Comparison of ENCODE assay signal across 19 mouse cellular contexts in the genomic region with DNA sequence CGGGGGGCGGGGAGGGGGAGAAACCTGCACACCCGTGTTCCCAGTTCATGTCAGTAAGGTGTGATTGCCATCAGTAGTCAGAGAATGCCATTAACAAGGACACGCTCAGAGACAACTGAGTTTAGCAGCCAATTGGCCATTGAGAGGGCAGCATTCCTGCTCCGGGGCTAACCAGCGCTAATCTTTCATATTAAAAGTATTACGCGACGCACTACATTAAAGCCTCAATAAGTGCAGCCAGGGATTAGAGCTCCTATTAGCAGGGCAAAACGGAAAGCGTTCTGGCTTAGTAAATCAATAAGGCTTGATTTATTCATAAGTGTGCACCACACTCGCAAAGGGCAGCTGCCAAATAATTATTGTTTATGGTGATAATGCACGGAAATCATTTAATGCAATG. TPM values are rescaled to one million over a fixed set of nuclear protein-coding genes. Genes with fewer than 3 reads are reported as not detected.
A peak's percentile ranks its signal among the peaks of the same experiment; 100 is the strongest.
DNase-seq lines count a peak whose midpoint lies in the region; ATAC-seq and TF ChIP-seq lines count a peak whose summit lies in the region.
"Had no signal": no experiment of that assay in that cellular context is flagged by ENCODE, and none has a peak within 500 bp of the region (broad histone marks: within the 10 kb centered on the region; RNA-seq: fewer than 3 reads in every experiment).

No protein-coding gene starts in this region.

- no peak for TF ChIP-seq CTCF in heart, adult 2 months (IDR thresholded peaks at IDR 0.05)

- H3K36me3 ChIP-seq in forebrain, embryonic 16.5 days (ENCODE audit: control insufficient read depth, insufficient read depth), result no peaks in the 10 kb centered on the region
- H3K36me3 ChIP-seq in forebrain, embryonic 10.5 days (replicated peaks), result no peaks in the 10 kb centered on the region
- H3K36me3 ChIP-seq in neural tube, embryonic 12.5 days, result no peaks in the 10 kb centered on the region; the same call in 1 of the 2 replicates
- H3K36me3 ChIP-seq in midbrain, embryonic 14.5 days (ENCODE audit: control insufficient read depth, insufficient read depth, low read length), result no peaks in the 10 kb centered on the region
- H3K36me3 ChIP-seq in heart, adult 2 months (ENCODE audit: control insufficient read depth, insufficient read depth, low read length), result no peaks in the 10 kb centered on the region
- H3K36me3 ChIP-seq: embryonic facial prominence, embryonic 15.5 days; heart, embryonic 13.5 days had no signal

- ATAC-seq in forebrain, embryonic 16.5 days, result peak; percentile 41; the same call in 1 of the 2 replicates
- peak; percentile 23; the same call in 1 of the 2 replicates for ATAC-seq in neural tube, embryonic 12.5 days (ENCODE audit: low FRiP score, low read depth)
- no peak for ATAC-seq in midbrain, embryonic 14.5 days (ENCODE audit: low FRiP score, low TSS enrichment)

- no peaks in the 10 kb centered on the region for H3K27me3 ChIP-seq in forebrain, embryonic 16.5 days (replicated peaks; ENCODE audit: control insufficient read depth, insufficient read depth, low read length)
- no peaks in the 10 kb centered on the region for H3K27me3 ChIP-seq in forebrain, embryonic 10.5 days (ENCODE audit: poor library complexity, severe bottlenecking)
- H3K27me3 ChIP-seq in neural tube, embryonic 12.5 days (replicated peaks), result no peaks in the 10 kb centered on the region
- H3K27me3 ChIP-seq in midbrain, embryonic 14.5 days (ENCODE audit: control insufficient read depth, insufficient read depth, low read length), result peaks cover 3% of the 10 kb centered on the region
- no peaks in the 10 kb centered on the region for H3K27me3 ChIP-seq in heart, adult 2 months (ENCODE audit: control insufficient read depth, insufficient read depth, low read length)
- H3K27me3 ChIP-seq: embryonic facial prominence, embryonic 15.5 days; heart, embryonic 13.5 days; hindbrain, embryonic 15.5 days had no signal

- no peak for TF ChIP-seq POLR2A in heart, adult 2 months (IDR thresholded peaks at IDR 0.05; ENCODE audit: insufficient read depth, low read depth, low read length)

- H3K27ac ChIP-seq in forebrain, embryonic 16.5 days (ENCODE audit: low read length), result no peak overlapping the region
- H3K27ac ChIP-seq in forebrain, embryonic 10.5 days, result no peak overlapping the region
- H3K27ac ChIP-seq in neural tube, embryonic 12.5 days, result no peak overlapping the region
- no peak overlapping the region for H3K27ac ChIP-seq in midbrain, embryonic 14.5 days (replicated peaks; ENCODE audit: low read depth, low read length)
- no peak overlapping the region for H3K27ac ChIP-seq in heart, adult 2 months
- H3K27ac ChIP-seq: embryonic facial prominence, embryonic 15.5 days; gastrocnemius, adult 2 months; heart, embryonic 13.5 days; hindbrain, embryonic 15.5 days had no signal

- no peaks in the 10 kb centered on the region for H3K9me3 ChIP-seq in forebrain, embryonic 16.5 days (ENCODE audit: control insufficient read depth, low read length)
- H3K9me3 ChIP-seq in forebrain, embryonic 10.5 days, result no peaks in the 10 kb centered on the region
- H3K9me3 ChIP-seq in neural tube, embryonic 12.5 days, result no peaks in the 10 kb centered on the region
- H3K9me3 ChIP-seq in midbrain, embryonic 14.5 days (ENCODE audit: control insufficient read depth, low read length), result no peaks in the 10 kb centered on the region
- H3K9me3 ChIP-seq: embryonic facial prominence, embryonic 15.5 days; heart, embryonic 13.5 days; hindbrain, embryonic 15.5 days had no signal

- DNase-seq in forebrain, embryonic 10.5 days (ENCODE audit: extremely low spot score, low spot score), result no peak
- DNase-seq in neural tube, embryonic 10.5 days (ENCODE audit: extremely low spot score, low spot score), result no peak
- DNase-seq in midbrain, embryonic 14.5 days, result peak; percentile 41
- DNase-seq in heart, adult 2 months, result no peak
- no peak for DNase-seq in right cerebral cortex, postnatal 10 days (ENCODE audit: low spot score in 2 of 2)
- DNase-seq: adrenal gland, adult 2 months; adrenal gland, postnatal 25 days; cerebellum, adult 2 months; cerebellum, postnatal 14 days; embryo, embryonic 11 days; gastrocnemius, adult 2 months; gastrocnemius, postnatal 25 days; heart, postnatal 36 days had no signal

- H3K9ac ChIP-seq in forebrain, embryonic 16.5 days (replicated peaks; ENCODE audit: low read depth, low read length), result no peak overlapping the region
- H3K9ac ChIP-seq in neural tube, embryonic 12.5 days, result no peak overlapping the region
- H3K9ac ChIP-seq in midbrain, embryonic 14.5 days (replicated peaks; ENCODE audit: low read length), result no peak overlapping the region
- H3K9ac ChIP-seq in heart, adult 2 months (ENCODE audit: low read depth, low read length), result no peak overlapping the region
- H3K9ac ChIP-seq: embryonic facial prominence, embryonic 15.5 days; heart, embryonic 13.5 days; hindbrain, embryonic 15.5 days had no signal

- no peaks in the 10 kb centered on the region for H3K79me2 ChIP-seq in heart, adult 2 months (replicated peaks; ENCODE audit: control insufficient read depth, insufficient read depth, low read length)

- peaks cover 10% of the 10 kb centered on the region for H3K4me1 ChIP-seq in forebrain, embryonic 16.5 days (replicated peaks; ENCODE audit: control insufficient read depth, insufficient read depth, low read length)
- peaks cover 6% of the 10 kb centered on the region; the same call in 1 of the 2 replicates for H3K4me1 ChIP-seq in forebrain, embryonic 10.5 days
- 0 out of 2 replicates have a peak, but pooled peaks cover 2% of the 10 kb centered on the region for H3K4me1 ChIP-seq in neural tube, embryonic 12.5 days
- no peaks in the 10 kb centered on the region for H3K4me1 ChIP-seq in midbrain, embryonic 14.5 days (ENCODE audit: control insufficient read depth, insufficient read depth, low read length)
- no peaks in the 10 kb centered on the region for H3K4me1 ChIP-seq in heart, adult 2 months (ENCODE audit: control insufficient read depth, insufficient read depth, low read length)
- H3K4me1 ChIP-seq: embryonic facial prominence, embryonic 15.5 days; heart, embryonic 13.5 days had no signal

- H3K4me3 ChIP-seq in forebrain, embryonic 16.5 days (replicated peaks; ENCODE audit: low read length), result no peak overlapping the region
- no peak overlapping the region for H3K4me3 ChIP-seq in forebrain, embryonic 10.5 days
- H3K4me3 ChIP-seq in neural tube, embryonic 12.5 days, result no peak overlapping the region
- no peak overlapping the region for H3K4me3 ChIP-seq in midbrain, embryonic 14.5 days (replicated peaks; ENCODE audit: low read depth, low read length)
- H3K4me3 ChIP-seq in heart, adult 2 months, result no peak overlapping the region
- H3K4me3 ChIP-seq: embryonic facial prominence, embryonic 15.5 days; erythroblast, embryonic 14.5 days; gastrocnemius, adult 2 months; heart, embryonic 13.5 days; hindbrain, embryonic 15.5 days had no signal

- peak overlapping the region; percentile 14; the same call in 1 of the 2 replicates for H3K4me2 ChIP-seq in forebrain, embryonic 16.5 days (ENCODE audit: low read length)
- H3K4me2 ChIP-seq in neural tube, embryonic 12.5 days (replicated peaks), result no peak overlapping the region
- H3K4me2 ChIP-seq in midbrain, embryonic 14.5 days (ENCODE audit: low read length), result no peak overlapping the region
- H3K4me2 ChIP-seq: embryonic facial prominence, embryonic 15.5 days; heart, embryonic 13.5 days; hindbrain, embryonic 15.5 days had no signal

- intact Hi-C loops in heart, adult 2 months (cut with DNase I), result no loop called here

- WGBS in forebrain, embryonic 16.5 days, result 57% methylated on average over 13 of the region's 13 CpGs
- 87% methylated on average over 13 of the region's 13 CpGs for WGBS in forebrain, embryonic 10.5 days
- 74% methylated on average over 13 of the region's 13 CpGs for WGBS in neural tube, embryonic 12.5 days
- WGBS in midbrain, embryonic 14.5 days, result 38% methylated on average over 13 of the region's 13 CpGs
- 89% methylated on average over 13 of the region's 13 CpGs for WGBS in heart, adult 2 months

- no peak for TF ChIP-seq EP300 in heart, adult 2 months (IDR thresholded peaks at IDR 0.05; ENCODE audit: insufficient read depth, low read depth, low read length)

RNA-seq across cellular contexts. Expression of a gene that starts 39.1 kb away (rescaled TPM):
- polyA plus RNA-seq in forebrain, embryonic 16.5 days (2015; fragmentation: Nextera tagmentation; extraction: Ambion mirVana), result 2.3 and 3.7 TPM in 2 replicates
- 1.1 and 1.6 TPM in 2 replicates for polyA plus RNA-seq in forebrain, embryonic 10.5 days (2016; fragmentation: Nextera tagmentation; extraction: Ambion mirVana)
- polyA plus RNA-seq in neural tube, embryonic 12.5 days (2016; fragmentation: Nextera tagmentation; extraction: Ambion mirVana), result 2.4 and 2.8 TPM in 2 replicates
- polyA plus RNA-seq in midbrain, embryonic 14.5 days (2014; fragmentation: Nextera tagmentation; extraction: Ambion mirVana), result 4.2 TPM in 2 replicates
- total RNA-seq in heart, adult 2 months (2021), result under 1 TPM; 0.25 to 0.39 TPM
- 0.06 and 0.12 TPM in 2 replicates for polyA plus RNA-seq in heart, adult 2 months (2012; rRNA removed)
- polyA plus RNA-seq: erythroblast, embryonic 14.5 days had no signal
